Mouse (Mus musculus): ENCODE measurements at regions not wholly inside any gene's neighbourhood (a gene's known extent, or its start where the extent isn't known, plus 50 kb on each side); places are given as distances from the start of the nearest gene placed in this dataset.
A peak's percentile ranks its signal among the peaks of the same experiment; 100 is the strongest.

DNA sequence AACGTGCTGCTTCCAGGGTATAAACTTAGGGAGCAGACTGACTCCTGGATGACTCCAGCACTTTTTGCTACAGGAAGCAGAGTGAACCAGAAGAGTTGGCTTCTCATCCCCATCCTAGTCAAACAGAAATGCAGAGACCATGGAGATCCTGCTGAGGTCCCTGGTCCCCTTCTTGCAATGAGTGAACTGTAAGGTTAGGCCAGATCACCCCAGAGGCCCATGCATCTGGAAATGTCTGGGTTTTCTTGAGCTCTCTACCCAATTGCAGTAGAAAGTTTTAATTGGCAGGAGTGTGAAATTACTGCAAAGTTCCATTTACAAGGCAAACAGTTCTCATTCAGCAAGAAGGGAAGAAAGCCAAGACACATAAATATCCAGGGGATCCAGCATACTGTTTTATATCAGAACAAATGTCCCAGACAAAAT lies 101.8 kb downstream of the Kctd12 start:
- DNase-seq, result no peak

DNA sequence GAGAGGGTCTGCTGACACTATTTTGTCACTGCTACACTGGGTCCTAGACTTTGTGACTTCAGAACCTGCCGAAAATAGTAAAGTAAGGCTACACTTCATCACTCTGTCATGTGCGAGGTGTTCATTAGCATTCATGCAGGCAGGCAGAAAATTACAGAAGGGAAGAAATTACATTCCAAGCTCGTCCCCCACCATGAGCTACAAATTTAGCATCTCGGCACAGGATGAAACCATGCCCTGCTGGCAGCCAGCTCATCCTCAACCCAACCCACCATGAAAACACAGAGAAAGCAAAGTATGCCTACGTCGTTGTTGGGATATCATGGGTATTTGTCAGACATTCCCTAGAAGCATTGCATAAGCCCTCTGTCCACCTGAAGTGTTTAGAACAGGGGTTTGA lies 103.9 kb downstream of the Kctd12 start:
- DNase-seq, result no peak

DNA sequence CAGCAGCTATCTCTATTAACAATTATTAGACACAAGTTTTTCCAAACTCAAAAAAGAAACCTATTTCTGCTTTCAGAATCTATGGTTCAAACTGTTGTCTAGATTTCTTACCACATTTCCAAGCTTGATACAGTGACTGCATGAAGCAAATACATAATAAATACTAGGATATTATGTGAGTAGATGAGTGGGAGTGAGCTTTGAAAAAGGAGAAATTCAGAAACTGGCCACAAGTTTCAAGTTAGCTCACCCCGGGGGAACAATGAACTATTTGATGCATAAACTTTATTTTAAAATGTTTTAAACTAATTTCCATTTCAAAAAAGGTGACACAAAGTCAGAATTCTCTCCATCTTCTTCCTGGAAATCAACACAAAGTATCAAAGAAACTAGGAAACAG lies 114.3 kb downstream of the Kctd12 start:
- no peak for DNase-seq

DNA sequence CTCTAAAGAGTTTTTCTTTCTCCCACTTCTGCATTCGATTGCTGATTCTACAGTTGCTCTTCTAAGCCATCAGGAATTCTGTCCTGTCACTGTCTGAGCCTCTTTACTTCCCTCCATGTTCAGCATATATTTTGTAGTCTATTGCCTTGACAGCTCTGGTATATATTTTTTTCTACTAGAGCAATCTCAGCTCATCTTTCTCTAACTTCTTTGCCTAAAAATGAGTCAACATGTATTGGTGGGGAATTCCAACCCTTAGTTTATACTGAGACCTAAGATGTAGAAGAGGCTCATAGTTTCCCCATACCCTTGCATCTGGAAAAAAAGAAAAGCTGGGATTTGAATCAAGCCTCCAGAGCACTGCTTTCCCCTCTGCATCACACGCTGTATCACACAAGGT lies 114.7 kb downstream of the Kctd12 start:
- no peak for DNase-seq

DNA sequence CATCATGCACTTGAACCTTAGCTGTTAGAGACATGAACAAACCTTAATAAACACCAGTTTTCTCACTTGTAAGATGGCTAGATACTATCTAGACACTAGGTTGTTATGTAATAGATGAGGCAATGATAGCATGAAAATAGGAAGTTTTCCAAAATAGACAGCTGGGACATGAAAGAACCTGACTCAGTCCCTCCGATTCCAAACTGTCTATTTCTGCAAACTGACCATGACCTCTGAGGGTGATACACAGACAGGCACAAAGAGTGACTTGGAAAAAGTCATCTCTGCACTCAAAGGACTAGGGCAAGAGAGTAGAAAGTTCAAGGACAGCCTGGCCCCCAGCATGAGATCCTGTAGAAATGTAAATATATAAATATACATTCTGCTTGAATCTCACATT lies 115.9 kb downstream of the Kctd12 start:
- no peak for DNase-seq

DNA sequence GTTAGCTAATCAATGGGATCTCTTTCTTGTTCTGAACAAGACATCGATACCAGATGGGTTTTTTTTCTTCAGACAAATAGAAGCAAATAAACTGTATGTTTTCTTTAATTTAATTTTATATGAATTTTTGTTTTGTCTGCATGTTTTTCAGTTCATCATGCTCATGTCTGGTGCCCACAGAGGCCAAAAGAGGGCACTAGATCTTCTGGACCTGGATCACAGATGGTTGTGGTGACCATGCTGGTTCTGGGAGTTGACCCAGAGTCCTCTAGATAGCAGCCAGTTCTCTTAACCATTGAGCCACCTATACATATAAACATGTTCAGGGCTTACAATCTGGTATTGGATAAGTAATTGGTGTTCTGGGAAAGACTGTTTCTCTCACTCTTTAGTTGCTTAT lies 120.7 kb downstream of the Kctd12 start:
- DNase-seq, result no peak

DNA sequence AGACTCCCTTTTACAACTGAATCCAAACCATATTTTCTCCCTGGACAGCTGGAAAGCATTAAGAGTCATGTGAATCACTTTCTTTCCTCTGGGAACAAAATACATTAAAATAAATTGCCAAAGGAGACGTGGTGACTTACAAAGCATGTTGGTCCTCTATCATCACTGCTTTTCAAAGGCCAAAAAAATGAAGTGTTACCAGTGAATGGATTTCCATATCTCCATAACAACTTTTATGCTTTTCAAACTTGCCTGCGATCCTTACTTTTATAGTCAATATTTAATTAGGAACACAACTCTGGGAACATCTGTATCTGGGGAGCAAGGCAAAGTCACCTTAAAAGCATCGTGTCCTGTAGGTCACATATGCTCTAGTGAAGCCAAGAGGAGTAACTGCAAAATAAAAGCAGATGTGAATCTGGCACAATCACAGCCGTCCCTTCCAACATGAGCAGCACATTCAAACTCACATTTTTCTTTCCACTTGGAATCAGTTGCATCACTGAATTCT lies 123.0 kb downstream of the Kctd12 start:
- peak; percentile 62 for DNase-seq

DNA sequence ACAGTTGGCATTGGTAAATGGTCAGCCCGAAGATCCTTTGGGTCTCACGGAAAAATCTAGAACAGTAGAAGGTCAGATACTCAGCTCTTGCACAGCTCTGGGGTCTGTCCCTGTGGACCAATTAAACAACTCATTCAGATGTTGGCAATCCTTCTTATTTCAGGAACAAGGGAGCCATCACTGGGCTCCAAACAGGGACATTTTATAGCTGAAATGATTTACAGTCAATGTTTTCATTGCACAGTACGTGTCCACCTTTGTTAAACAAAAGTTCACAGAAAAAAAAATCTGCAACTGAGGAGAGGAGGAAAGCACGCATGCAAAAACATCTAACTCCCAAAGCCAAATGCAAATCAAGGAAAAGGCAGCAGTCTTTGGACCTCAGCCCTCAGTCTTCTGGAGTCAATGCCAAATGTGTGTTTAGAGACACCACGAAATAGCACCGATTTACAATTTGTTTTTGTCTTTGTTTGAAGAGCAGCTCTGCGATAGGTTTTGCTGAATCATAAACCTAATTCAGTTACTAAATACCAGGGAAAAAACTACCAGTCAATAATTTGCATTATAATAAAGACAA lies 127.1 kb downstream of the Kctd12 start:
- DNase-seq, result no peak

DNA sequence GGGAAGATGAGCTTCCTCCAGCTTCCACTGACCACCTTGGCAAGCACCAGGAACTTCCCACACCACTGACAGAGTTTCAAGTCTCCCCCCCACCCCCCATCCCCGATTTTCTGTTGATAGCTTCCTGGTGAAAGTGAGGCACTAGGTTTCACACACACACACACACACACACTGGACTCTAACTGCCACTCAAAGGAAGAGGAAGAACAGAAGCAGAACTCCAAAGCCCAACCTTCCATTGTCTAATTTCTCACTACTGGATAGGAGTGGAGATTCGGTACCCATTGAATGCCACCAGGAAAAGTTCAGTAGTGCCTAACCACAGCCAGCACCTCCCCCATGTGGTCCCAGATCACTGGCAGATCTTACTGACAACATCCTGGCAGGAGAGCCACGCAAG lies 138.7 kb downstream of the Kctd12 start:
- DNase-seq, result no peak

DNA sequence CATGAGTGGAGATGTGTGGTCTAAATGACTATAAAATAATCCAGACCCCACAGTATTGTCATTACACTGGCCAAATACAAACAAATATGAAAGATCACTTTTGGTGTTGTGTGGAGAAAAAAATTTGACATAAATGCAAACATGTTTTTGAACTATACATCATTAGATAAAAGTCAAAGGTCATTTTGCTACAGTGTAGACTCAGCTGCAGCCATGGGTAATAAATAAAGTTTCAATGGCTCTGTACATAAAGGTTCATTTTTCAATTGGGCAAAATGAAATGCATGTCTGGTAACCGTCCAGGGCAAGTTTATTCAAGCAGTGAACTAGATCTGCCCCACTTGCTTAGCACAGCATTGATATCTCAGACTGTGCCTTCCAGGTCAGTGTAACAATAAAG lies 144.8 kb downstream of the Kctd12 start:
- DNase-seq, result no peak

DNA sequence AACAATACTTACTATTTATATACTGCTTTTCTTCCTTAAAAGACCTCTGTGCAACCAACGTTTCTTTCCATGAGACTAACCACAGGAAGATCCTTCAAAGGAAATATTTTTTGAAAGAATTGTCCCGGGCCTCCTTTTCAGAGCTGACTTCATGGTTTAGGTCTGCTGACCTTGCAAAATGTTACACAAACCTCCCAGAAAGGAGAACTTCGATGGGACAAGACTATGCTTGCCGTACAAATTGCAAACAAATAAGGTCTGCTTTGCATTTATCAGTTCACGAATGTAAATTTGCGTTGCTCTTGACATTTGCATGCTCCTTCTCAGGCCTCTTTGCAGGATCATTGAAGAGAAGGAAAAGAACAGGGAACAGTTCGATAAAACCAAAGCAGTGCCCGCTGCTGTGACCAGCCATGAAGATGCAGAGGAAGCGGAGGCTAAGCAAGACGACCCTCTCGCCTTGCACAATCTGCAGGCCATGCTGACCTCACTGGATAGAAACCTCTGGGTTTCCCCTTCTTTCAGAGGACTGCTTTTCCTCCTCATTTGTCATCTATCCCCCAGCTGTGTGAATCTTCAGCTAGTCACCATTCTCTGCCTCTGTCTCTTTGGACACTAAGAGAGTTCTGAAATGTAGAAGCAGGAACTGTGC lies 147.2 kb downstream of the Kctd12 start:
- DNase-seq, result no peak

DNA sequence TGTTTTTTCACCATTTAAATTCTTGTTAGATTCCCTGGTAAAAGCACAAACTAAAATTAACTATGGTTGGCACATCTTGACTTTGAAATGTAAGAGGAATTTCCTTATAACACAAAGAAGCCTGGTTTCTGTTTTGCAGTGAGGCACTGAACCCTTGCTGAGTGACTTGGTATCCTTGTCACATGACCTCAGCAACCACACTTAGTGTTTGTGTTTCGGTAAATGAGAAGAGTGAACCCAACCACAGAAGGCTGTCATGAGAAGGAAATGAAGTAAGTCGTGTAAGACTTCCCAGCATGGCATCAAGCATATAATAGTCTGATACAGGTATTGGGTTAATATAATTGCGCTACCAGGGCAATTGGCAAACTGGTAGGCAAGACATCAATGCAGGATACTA lies 154.0 kb downstream of the Kctd12 start:
- DNase-seq, result no peak

DNA sequence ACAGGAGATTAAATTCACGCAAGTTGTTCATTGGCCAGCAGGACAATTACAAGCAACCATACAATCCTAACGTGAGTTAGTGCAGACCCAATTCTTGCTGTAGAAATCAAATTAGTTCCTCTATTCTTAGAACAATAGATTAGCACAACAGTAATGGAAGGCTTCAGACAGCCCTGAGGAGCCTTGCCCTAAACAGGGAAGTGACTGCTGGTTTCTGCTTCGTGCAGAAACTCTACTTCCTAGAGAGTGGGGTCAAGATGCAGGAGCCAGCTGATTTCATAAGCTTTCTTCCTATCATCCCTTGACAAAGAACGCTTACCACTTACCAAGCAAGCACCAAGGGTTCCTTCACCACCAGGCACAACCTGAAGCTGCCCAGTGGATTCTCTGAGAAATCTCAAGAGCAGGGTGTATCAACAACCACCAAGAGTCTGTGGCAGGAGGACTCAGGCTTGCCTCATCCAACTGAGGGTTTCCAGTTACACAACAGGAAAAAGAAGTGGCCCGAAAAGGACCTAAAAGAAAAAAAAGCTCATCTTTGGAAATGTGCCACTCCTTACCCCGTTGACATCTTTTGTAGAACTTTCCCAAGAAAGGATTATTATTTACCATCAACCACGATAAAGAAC lies 154.6 kb downstream of the Kctd12 start:
- no peak for DNase-seq

DNA sequence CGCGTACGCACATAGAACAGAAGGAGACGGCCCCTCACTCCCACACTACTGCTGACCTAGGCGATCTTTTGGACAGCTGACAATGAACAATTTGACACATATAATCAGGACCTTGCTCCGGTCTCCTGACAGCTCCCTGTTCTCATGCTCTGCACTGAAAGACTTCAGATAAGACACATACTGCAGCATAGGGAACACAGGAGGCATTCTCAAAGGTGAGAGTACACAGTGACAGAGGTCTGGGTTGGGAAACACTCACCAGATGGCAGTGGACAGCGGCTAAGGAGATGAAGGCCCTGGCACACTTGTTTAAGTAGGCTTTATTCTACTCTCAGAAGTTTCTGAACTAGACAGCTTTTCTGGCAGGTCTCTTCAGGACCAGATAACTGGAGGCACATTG lies 156.9 kb downstream of the Kctd12 start:
- DNase-seq, result no peak

DNA sequence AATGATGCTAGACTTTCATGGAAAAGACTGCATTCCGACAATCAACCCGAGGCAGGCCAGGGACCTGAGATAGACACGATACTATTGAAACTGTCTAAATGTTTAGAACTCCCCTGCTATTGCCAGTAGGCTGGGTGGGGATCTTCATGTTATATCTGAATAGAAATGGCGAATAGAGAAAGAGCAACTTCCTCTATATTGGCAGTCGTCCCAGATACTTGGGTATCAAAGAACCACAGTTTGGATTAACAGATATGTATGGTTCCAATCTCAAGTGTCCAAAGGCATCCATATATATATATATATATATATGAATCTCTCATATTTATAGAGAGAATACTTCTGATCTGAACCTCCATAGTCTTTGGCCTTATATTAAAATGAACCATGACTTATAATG lies 161.8 kb downstream of the Kctd12 start:
- no peak for DNase-seq

DNA sequence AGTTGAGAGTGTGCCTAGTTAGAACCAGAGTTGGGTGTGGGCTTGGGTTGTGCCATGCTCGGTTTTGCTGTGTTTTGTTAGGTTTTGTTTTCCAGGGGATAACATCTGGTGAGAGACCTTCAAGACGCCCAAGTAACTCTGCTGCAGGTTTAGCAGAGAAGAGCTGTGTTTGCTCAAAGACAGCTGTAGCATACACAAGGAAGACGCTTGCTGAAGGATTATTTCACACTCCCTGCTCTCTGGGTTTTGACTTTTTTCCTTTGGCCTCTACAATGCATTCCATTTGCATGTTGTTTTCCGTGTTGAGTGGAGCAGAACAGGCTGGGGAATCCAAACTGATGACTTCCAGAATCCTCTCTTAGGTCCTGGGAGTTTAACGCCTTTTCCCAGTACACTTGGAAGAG lies 170.8 kb downstream of the Kctd12 start:
- DNase-seq, result peak; percentile 30

DNA sequence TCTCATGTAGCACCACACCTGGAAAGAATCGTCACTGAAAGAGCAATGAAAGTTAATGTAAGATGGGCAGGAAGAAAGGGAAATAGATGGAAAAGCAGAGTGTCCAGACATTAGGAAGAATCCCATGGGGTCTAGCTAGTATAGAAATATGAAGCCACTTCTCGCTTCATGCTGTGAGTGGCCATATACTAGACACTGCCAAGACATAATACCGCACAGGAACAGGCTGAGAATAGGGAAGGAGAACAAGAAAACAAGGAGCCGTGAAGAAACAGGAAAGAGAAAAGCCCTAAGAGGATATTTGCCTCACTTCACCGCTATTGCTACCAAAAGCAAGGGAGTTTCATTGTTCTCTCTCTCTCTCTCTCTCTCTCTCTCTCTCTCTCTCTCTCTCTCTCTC lies 171.4 kb downstream of the Kctd12 start:
- no peak for DNase-seq

DNA sequence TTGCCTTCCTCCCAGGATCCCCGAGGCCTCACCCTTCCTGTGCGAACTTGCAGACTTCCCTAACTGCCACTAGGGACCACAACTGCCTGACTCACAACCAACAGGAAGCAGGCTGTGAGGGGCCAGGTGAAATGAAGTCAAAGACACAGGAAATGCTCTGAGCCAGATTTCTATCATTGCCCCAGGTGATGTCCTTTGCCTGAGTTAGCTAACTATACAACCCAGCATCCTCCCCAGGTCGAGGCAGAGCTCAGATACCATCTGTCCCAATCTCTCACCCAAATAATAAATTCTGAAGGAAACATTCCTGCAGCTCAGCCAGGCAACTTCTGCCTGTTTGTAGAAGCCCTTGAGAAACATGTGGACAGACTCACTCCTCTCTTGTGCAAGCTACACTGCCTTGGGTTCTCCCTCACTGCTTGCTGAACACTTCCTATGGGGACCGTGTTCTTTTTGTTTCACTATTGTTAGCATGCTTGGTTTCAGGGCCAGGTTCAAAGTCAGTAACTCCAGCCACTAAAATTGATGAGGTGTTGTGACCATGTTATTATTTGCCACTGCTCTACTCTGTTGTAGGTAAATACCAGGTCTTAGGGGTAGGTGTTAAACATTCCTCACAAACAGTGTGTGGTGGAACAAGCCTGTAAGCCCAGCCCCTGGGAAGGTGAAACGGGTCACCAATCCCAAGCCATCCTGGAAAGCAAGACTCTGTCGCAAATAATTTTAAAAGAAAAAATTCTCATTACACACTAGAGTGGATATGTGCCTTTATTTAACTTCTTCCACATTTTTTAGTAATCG lies 172.1 kb downstream of the Kctd12 start:
- DNase-seq, result peak; percentile 35

DNA sequence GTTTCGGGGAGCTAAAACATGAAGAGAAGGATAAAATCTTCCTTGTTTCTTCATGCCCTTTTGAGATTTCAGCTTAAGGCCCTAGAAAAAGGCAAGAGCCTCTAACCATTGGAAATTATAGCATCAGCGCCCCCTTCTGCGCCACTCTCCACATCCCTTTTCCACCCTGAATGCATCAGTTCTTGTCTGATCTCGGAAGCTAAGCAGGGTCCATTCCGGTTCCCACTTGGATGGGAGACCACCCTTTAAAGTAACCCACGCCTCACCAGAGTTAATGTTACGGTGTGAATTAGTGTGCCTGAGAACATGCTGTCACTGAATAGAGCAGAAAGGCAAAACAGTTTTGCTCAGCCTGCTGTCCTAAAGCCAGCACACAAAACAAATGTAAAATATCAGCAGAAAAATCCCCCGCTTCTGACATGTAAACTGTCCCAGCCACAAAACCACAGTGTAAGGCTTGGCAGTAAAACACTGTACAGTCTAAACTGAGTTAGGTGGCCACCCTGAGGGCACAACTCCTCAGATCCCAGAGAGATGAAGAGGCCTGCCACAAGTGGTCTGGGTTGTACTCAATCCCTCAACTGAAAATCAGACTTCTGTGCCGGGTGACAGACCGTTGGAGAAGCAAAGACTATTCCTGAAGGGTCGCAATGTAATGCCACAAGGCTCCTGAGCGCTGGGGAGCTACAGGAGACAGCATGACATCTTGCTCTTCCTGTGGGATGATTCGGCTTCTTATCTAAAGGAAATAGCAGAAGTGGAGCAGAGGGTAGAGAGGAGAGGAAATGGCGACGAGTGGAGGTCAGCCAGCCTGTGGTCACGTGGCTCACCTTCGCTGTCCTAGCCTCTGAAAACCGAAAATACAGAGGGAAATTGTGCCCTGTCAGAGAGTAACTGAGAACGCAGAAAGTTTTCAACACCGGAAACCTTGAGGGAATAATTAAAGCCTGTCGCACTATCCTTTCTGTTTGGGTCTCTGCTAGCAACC lies 176.2 kb downstream of the Kctd12 start:
- DNase-seq, result no peak

DNA sequence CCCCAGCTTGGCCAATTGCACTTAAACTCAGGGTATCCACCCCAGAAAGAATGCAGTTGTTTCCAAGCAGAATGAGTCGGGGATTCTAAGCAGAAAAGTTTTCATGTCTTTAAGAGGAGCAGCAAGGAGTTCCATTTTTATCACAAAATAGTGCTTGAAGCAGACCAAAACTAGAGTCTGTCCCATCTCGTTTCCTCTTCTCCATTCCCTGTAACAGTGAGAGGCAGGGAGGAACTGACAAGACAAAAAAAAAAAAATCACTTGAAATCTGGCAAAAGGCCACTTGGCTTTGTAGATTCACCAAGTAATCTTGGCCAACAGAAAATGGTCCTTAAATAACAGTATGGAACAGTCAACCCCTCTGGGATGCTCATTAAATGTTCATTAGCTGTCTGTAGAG lies 186.8 kb downstream of the Kctd12 start:
- DNase-seq, result no peak

DNA sequence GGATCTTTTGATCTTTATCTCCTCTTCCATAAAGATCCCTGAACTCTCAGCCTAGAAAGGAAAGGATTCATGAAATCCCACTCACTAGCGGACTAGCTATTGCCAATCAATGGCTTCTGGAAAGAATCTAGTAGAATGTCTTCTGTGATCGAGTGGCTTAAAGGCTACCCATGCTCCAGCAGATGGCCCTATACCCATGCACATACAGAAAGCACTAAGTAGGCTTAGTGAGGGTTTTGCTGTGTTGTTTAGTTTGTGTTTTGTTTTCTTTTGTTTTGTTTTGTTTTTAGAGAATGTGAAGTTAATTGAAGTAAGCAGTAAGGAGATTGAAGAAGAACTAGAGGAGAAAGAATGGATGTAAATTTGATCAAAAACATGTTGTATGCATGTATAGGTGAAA lies 187.5 kb downstream of the Kctd12 start:
- no peak for DNase-seq

DNA sequence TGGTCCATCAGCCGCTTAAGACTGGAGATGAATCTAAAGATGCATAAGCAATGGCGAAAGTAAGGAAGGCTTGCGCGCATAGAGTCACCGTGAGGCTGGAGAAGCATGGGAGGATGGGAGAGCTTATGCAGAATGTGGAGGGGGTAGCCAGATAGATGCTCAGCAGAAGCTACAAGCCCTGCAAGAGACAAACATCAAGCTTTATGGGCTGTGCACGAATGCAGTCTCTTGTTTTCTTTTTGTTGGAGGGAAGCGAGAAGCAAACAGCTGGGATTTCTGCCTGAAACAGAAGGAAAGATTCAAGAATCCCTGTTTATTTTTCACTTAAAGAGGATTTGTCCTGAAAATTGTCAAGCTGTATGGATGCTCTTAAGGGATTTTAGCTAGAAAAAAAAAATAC lies 188.7 kb downstream of the Kctd12 start:
- DNase-seq, result no peak
